Mouse (Mus musculus) CH12.LX (cell line): ENCODE results near the gene Acan. TPM values are rescaled to one million over a fixed set of nuclear protein-coding genes. Genes with fewer than 3 reads are reported as not detected.

Experiments
- DNase-seq: peaks from one replicate; pipeline ENCODE4 v3.0.0-alpha.2; 2013; ENCODE audit errors: extremely low read depth
- H3K27ac ChIP-seq: 2 replicates; pipeline ENCODE4 v1.5.1; 2012; ENCODE audit warnings: low read depth, mild to moderate bottlenecking, control low read depth, moderate library complexity; ENCODE audit not compliant: insufficient read depth
- H3K27me3 ChIP-seq: replicated peaks from 2 replicates; pipeline ENCODE3; 2012; ENCODE audit warnings: inconsistent platforms
- H3K36me3 ChIP-seq, 2 experiments: replicated peaks in 1 of 2; 2 replicates each; pipeline versions ENCODE3 to v1.6.1; 2012; ENCODE audit warnings: inconsistent platforms in 1 of 2, low read length in 1 of 2, mild to moderate bottlenecking in 1 of 2, mixed read lengths in 1 of 2, moderate library complexity in 1 of 2; ENCODE audit not compliant: control insufficient read depth in 1 of 2, insufficient read depth in 1 of 2
- H3K4me1 ChIP-seq, 2 experiments: 2 replicates each; pipeline ENCODE4 v1.6.1; 2012; ENCODE audit warnings: inconsistent platforms in 1 of 2, moderate library complexity in 1 of 2; ENCODE audit not compliant: insufficient read depth in 2 of 2, control insufficient read depth in 1 of 2
- H3K4me2 ChIP-seq: 2 replicates; pipeline ENCODE4 v1.6.1; 2012; ENCODE audit warnings: low read depth, mild to moderate bottlenecking, control low read depth; ENCODE audit not compliant: poor library complexity, insufficient read depth, severe bottlenecking
- H3K4me3 ChIP-seq, 3 experiments: fragments of 150-350 bp in 1 of 3; sonication (generic) in 1 of 3; replicated peaks in 1 of 3; 2 replicates each; pipeline versions ENCODE3 to v1.5.1; 2011 to 2012; ENCODE audit warnings: low read depth in 2 of 3, low read length in 2 of 3, mild to moderate bottlenecking in 2 of 3, moderate library complexity in 2 of 3, control low read depth in 1 of 3, improper control_type of control experiment in 1 of 3, inconsistent platforms in 1 of 3, mixed read lengths in 1 of 3; ENCODE audit not compliant: poor library complexity in 1 of 3
- H3K79me2 ChIP-seq: replicated peaks from 2 replicates; pipeline ENCODE4 v1.6.1; 2012; ENCODE audit warnings: mild to moderate bottlenecking, moderate library complexity; ENCODE audit not compliant: control insufficient read depth, poor library complexity, insufficient read depth, severe bottlenecking; ENCODE audit errors: extremely low read depth
- H3K9ac ChIP-seq: 2 replicates; pipeline ENCODE4 v1.6.1; 2012; ENCODE audit warnings: low read depth, mild to moderate bottlenecking, control low read depth, moderate library complexity; ENCODE audit not compliant: insufficient read depth
- H3K9me3 ChIP-seq: replicated peaks from 2 replicates; pipeline ENCODE3; 2012; ENCODE audit warnings: low read length, inconsistent platforms, mixed read lengths
- BHLHE40 ChIP-seq: IDR thresholded peaks from 2 replicates; pipeline ENCODE4 v1.6.1; 2011; ENCODE audit warnings: mild to moderate bottlenecking, low read depth, low read length, improper control_type of control experiment
- CHD1 ChIP-seq: IDR thresholded peaks from 2 replicates; pipeline ENCODE4 v1.6.1; 2012; ENCODE audit warnings: low read depth, low read length, improper control_type of control experiment, inconsistent platforms
- CHD2 ChIP-seq: IDR thresholded peaks from 2 replicates; pipeline ENCODE4 v1.6.1; 2011; ENCODE audit warnings: low read length, improper control_type of control experiment
- CTCF ChIP-seq, 2 experiments: IDR thresholded peaks in 1 of 2; conservative IDR thresholded peaks in 1 of 2; 2 replicates each; pipeline ENCODE4 v1.5.1; 2011 to 2012; ENCODE audit warnings: low read depth in 2 of 2, low read length in 2 of 2, improper control_type of control experiment in 1 of 2, inconsistent platforms in 1 of 2, mild to moderate bottlenecking in 1 of 2, moderate library complexity in 1 of 2
- E2F4 ChIP-seq: IDR thresholded peaks from 2 replicates; pipeline ENCODE4 v1.6.1; 2011; ENCODE audit warnings: low read depth, low read length, improper control_type of control experiment; ENCODE audit not compliant: insufficient replicate concordance
- ELF1 ChIP-seq: IDR thresholded peaks from 2 replicates; pipeline ENCODE4 v1.6.1; 2014; ENCODE audit warnings: low read depth, mild to moderate bottlenecking, inconsistent platforms, low read length, improper control_type of control experiment
- EP300 ChIP-seq: IDR thresholded peaks from 2 replicates; pipeline ENCODE4 v1.6.1; 2011; ENCODE audit warnings: low read length, improper control_type of control experiment
- ETS1 ChIP-seq: conservative IDR thresholded peaks from 2 replicates; pipeline ENCODE4 v1.6.1; 2012; ENCODE audit warnings: low read depth, mild to moderate bottlenecking, inconsistent platforms, low read length, improper control_type of control experiment, moderate library complexity
- GABPA ChIP-seq: IDR thresholded peaks from 2 replicates; pipeline ENCODE4 v1.6.1; 2012; ENCODE audit warnings: low read depth, low read length, improper control_type of control experiment, inconsistent platforms; ENCODE audit not compliant: insufficient replicate concordance
- HCFC1 ChIP-seq: IDR thresholded peaks from 2 replicates; pipeline ENCODE4 v1.6.1; 2012; ENCODE audit warnings: low read depth, mild to moderate bottlenecking, inconsistent platforms, low read length, improper control_type of control experiment
- IRF4 ChIP-seq: IDR thresholded peaks from 2 replicates; pipeline ENCODE4 v1.6.1; 2014; ENCODE audit warnings: low read depth, mild to moderate bottlenecking, inconsistent platforms, low read length, improper control_type of control experiment
- JUN ChIP-seq: IDR thresholded peaks from 2 replicates; pipeline ENCODE4 v1.6.1; 2011; ENCODE audit warnings: low read depth, mild to moderate bottlenecking, low read length, improper control_type of control experiment, moderate library complexity; ENCODE audit not compliant: insufficient read depth
- JUND ChIP-seq: conservative IDR thresholded peaks from 2 replicates; pipeline ENCODE4 v1.6.1; 2011; ENCODE audit warnings: low read depth, low read length, improper control_type of control experiment
- KAT2A ChIP-seq: IDR thresholded peaks from 2 replicates; pipeline ENCODE4 v1.6.1; 2012; ENCODE audit warnings: low read length, improper control_type of control experiment, inconsistent platforms; ENCODE audit not compliant: insufficient replicate concordance
- MAFK ChIP-seq: IDR thresholded peaks from 2 replicates; pipeline ENCODE4 v1.6.1; 2011; ENCODE audit warnings: low read length, improper control_type of control experiment; ENCODE audit not compliant: insufficient replicate concordance
- MAX ChIP-seq: IDR thresholded peaks from 2 replicates; pipeline ENCODE4 v1.6.1; 2011; ENCODE audit warnings: low read length, improper control_type of control experiment
- MAZ ChIP-seq: IDR thresholded peaks from 2 replicates; pipeline ENCODE4 v1.6.1; 2012; ENCODE audit warnings: low read depth, mild to moderate bottlenecking, inconsistent platforms, low read length, improper control_type of control experiment, moderate library complexity
- MEF2A ChIP-seq: IDR thresholded peaks from 2 replicates; pipeline ENCODE4 v1.6.1; 2014; ENCODE audit warnings: low read depth, mild to moderate bottlenecking, inconsistent platforms, low read length, improper control_type of control experiment, borderline replicate concordance
- MXI1 ChIP-seq: IDR thresholded peaks from 2 replicates; pipeline ENCODE4 v1.6.1; 2011; ENCODE audit warnings: mild to moderate bottlenecking, low read depth, low read length, improper control_type of control experiment
- MYC ChIP-seq: IDR thresholded peaks from 2 replicates; pipeline ENCODE4 v1.6.1; 2011; ENCODE audit warnings: low read depth, mild to moderate bottlenecking, improper control_type of control experiment, low read length
- NELFE ChIP-seq: IDR thresholded peaks from 2 replicates; pipeline ENCODE4 v1.6.1; 2011; ENCODE audit warnings: low read depth, low read length, improper control_type of control experiment
- NRF1 ChIP-seq: IDR thresholded peaks from 2 replicates; pipeline ENCODE4 v1.6.1; 2014; ENCODE audit warnings: low read depth, mild to moderate bottlenecking, inconsistent platforms, low read length, improper control_type of control experiment, moderate library complexity
- PAX5 ChIP-seq: IDR thresholded peaks from 2 replicates; pipeline ENCODE4 v1.6.1; 2012; ENCODE audit warnings: low read length, inconsistent platforms, mixed read lengths
- POLR2A ChIP-seq: IDR thresholded peaks from 2 replicates; pipeline ENCODE4 v1.6.1; 2011; ENCODE audit warnings: low read depth, mild to moderate bottlenecking, improper control_type of control experiment, low read length
- POLR2AphosphoS2 ChIP-seq: IDR thresholded peaks from 2 replicates; pipeline ENCODE4 v1.6.1; 2011; ENCODE audit warnings: low read depth, low read length, improper control_type of control experiment
- RAD21 ChIP-seq: IDR thresholded peaks from 2 replicates; pipeline ENCODE4 v1.6.1; 2011; ENCODE audit warnings: low read depth, mild to moderate bottlenecking, low read length, improper control_type of control experiment, moderate library complexity
- RCOR1 ChIP-seq: conservative IDR thresholded peaks from 2 replicates; pipeline ENCODE4 v1.6.1; 2012; ENCODE audit warnings: low read depth, mild to moderate bottlenecking, inconsistent platforms, low read length, improper control_type of control experiment
- SIN3A ChIP-seq: IDR thresholded peaks from 2 replicates; pipeline ENCODE4 v1.6.1; 2012; ENCODE audit warnings: low read length, improper control_type of control experiment, inconsistent platforms
- SMC3 ChIP-seq: IDR thresholded peaks from 2 replicates; pipeline ENCODE4 v1.6.1; 2011; ENCODE audit warnings: low read depth, low read length, improper control_type of control experiment
- TBP ChIP-seq: conservative IDR thresholded peaks from 2 replicates; pipeline ENCODE4 v1.6.1; 2011; ENCODE audit warnings: low read depth, low read length, improper control_type of control experiment
- TCF12 ChIP-seq: IDR thresholded peaks from 2 replicates; pipeline ENCODE4 v1.6.1; 2014; ENCODE audit warnings: low read depth, mild to moderate bottlenecking, inconsistent platforms, low read length, improper control_type of control experiment
- UBTF ChIP-seq: IDR thresholded peaks from 2 replicates; pipeline ENCODE4 v1.6.1; 2012; ENCODE audit warnings: low read depth, mild to moderate bottlenecking, inconsistent platforms, low read length, improper control_type of control experiment, moderate library complexity
- USF1 ChIP-seq: IDR thresholded peaks from 2 replicates; pipeline ENCODE4 v1.6.1; 2014; ENCODE audit warnings: low read depth, mild to moderate bottlenecking, inconsistent platforms, low read length, improper control_type of control experiment
- USF2 ChIP-seq: conservative IDR thresholded peaks from 2 replicates; pipeline ENCODE4 v1.6.1; 2011; ENCODE audit warnings: low read depth, low read length, improper control_type of control experiment
- ZC3H11A ChIP-seq: IDR thresholded peaks from 2 replicates; pipeline ENCODE4 v1.6.1; 2012; ENCODE audit warnings: low read depth, mild to moderate bottlenecking, inconsistent platforms, low read length, improper control_type of control experiment
- ZKSCAN1 ChIP-seq: IDR thresholded peaks from 2 replicates; pipeline ENCODE4 v1.6.1; 2012; ENCODE audit warnings: low read depth, inconsistent platforms, low read length, improper control_type of control experiment, borderline replicate concordance
- ZMIZ1 ChIP-seq: IDR thresholded peaks from 2 replicates; pipeline ENCODE4 v1.6.1; 2012; ENCODE audit warnings: low read depth, mild to moderate bottlenecking, inconsistent platforms, low read length, improper control_type of control experiment
- ZNF384 ChIP-seq: IDR thresholded peaks from 2 replicates; pipeline ENCODE4 v1.6.1; 2012; ENCODE audit warnings: low read depth, low read length, improper control_type of control experiment, inconsistent platforms
- dilution Hi-C: fragments of 300-500 bp; cut with MboI; formaldehyde crosslinking; loops from 2 replicates; pipeline ENCODE4 v1.14.3; 2020; ENCODE audit warnings: low sequenced_read_pairs; ENCODE audit not compliant: extremely low pct_unique_long_range_greater_than_20kb, extremely low pct_ligation_motif_present
- in situ Hi-C: fragments of 300-500 bp; cut with MboI; formaldehyde crosslinking; loops from 3 replicates; pipeline ENCODE4 v1.14.3; 2019; ENCODE audit warnings: low sequenced_read_pairs, low pct_ligation_motif_present, low pct_unique_long_range_greater_than_20kb, mixed read lengths
- polyA plus RNA-seq: library from polyadenylated mRNA; unstranded; fragments of >175 nt; gene quantifications from 2 replicates; pipeline ENCODE4 v1.2.1, GENCODE M21; 2012; ENCODE audit warnings: low read depth; ENCODE audit not compliant: insufficient read length
- total RNA-seq, 2 experiments: library from RNA; depleted of rRNA; stranded (reverse); fragments of 300-350 nt in 1 of 2; fragments of >200 nt in 1 of 2; gene quantifications; 2 replicates each; pipeline ENCODE4 v1.2.3; 2012 to 2014

The Acan gene
- total and polyA plus RNA-seq, 3 experiments: not detected

DNA sequence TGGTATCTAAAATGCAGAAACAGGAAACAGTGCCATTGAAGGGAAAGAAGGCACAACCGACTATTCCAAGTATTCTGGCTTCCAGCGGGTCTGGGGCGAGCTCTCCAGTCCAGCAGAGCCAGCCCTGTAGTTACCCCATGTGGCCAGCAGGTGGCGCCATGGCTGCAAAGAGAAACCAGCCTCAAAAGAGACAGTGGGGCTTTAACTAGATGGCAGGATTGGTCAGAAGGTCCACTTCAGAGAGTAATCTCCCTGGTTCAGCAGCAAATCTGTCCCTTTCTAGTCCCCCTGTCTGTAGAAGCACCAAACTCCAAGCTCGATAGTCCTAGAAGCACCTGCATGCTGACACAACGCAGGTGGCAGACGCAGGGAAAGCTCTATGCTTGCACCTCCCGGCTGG is 87.6 kb downstream of the Acan start:
- DNase-seq: peak; percentile 63
- Histone ChIP-seq H3K27me3 (no peaks in the 10 kb centered on the region), H3K79me2 (no peaks in the 10 kb centered on the region), H3K4me2 (peak overlapping the region; percentile 17; the same call in 1 of the 2 replicates), H3K27ac (no peak overlapping the region), H3K4me3 (no peak overlapping the region), H3K4me1 (peaks cover 2 to 17% of the 10 kb centered on the region in 2 experiments; a peak in 3 of 4 replicates), H3K36me3 (peaks cover 4 to 49% of the 10 kb centered on the region in 2 experiments), H3K9ac (no peak overlapping the region), H3K9me3 (no peaks in the 10 kb centered on the region)
- dilution Hi-C loops: no loop called here
- in situ Hi-C loops: loop anchor here (5.0 kb wide), 2 partner anchors 86 to 211 kb away; no protein-coding TSS in a partner anchor
- TF ChIP-seq ZNF384 (no peak), MXI1 (no peak), E2F4 (no peak), BHLHE40 (no peak), MAFK (no peak), UBTF (no peak), MEF2A (no peak), HCFC1 (no peak), CTCF (conservative IDR thresholded peaks at IDR 0.05 in 1 of 2, IDR thresholded peaks at IDR 0.05 in 1 of 2; ENCODE audit: low read depth in 2 of 2, low read length in 2 of 2) (peak; percentile 96), SMC3 (peak; percentile 90), SIN3A (no peak), JUN (no peak), TCF12 (no peak), EP300 (no peak), RAD21 (peak; percentile 79), CHD2 (no peak), IRF4 (peak; percentile 39; the same call in 1 of the 2 replicates), NELFE (no peak), KAT2A (no peak), MAZ (no peak), MYC (no peak), USF2 (no peak), PAX5 (no peak), USF1 (no peak), GABPA (no peak), ZKSCAN1 (no peak), POLR2AphosphoS2 (no peak), ETS1 (no peak), TBP (no peak), JUND (no peak), ZMIZ1 (no peak), CHD1 (no peak), ELF1 (no peak), MAX (0 out of 2 replicates have a peak, but pooled peaks have one; percentile 22), POLR2A (no peak), ZC3H11A (peak; percentile 24; the same call in 1 of the 2 replicates), RCOR1 (no peak), NRF1 (no peak)
